Mouse (Mus musculus) spleen, postnatal 4 days (tissue): ENCODE results near the gene Fzd7.

Source experiments
- DNase-seq, 2 experiments: peaks; one replicate each; pipeline ENCODE4 v3.0.0; 2022; ENCODE audit warnings: low spot score in 2 of 2

Gene Fzd7

GRCm38 (mm10) chr1:59502355-59502754 lies 20.1 kb downstream of the Fzd7 start:
- no peak for DNase-seq

GRCm38 (mm10) chr1:59503659-59504301 lies 21.6 kb downstream of the Fzd7 start:
- no peak for DNase-seq

- no peak for DNase-seq
Measured at GRCm38 (mm10) chr1:59504302-59504700, 22.1 kb downstream of the Fzd7 start.

- DNase-seq, result no peak
Measured at GRCm38 (mm10) chr1:59508463-59509139, 26.4 kb downstream of the Fzd7 start.

GRCm38 (mm10) chr1:59511566-59512270 lies 29.5 kb downstream of the Fzd7 start:
- no peak for DNase-seq

GRCm38 (mm10) chr1:59516026-59516917 lies 34.0 kb downstream of the Fzd7 start, which contains the start of gene Gm973:
TSS of gene Gm973 (plus strand) at chr1:59516264.
- DNase-seq, result no peak

- no peak for DNase-seq
Measured at GRCm38 (mm10) chr1:59520226-59520837, 38.1 kb downstream of the Fzd7 start.

GRCm38 (mm10) chr1:59522456-59522855 lies 40.2 kb downstream of the Fzd7 start:
- DNase-seq, result no peak

GRCm38 (mm10) chr1:59523378-59523958 lies 41.2 kb downstream of the Fzd7 start:
- DNase-seq, result no peak

- no peak for DNase-seq
Measured at GRCm38 (mm10) chr1:59524071-59524470, 41.8 kb downstream of the Fzd7 start.

GRCm38 (mm10) chr1:59524759-59525158 lies 42.5 kb downstream of the Fzd7 start:
- DNase-seq, result no peak

GRCm38 (mm10) chr1:59527219-59527618 lies 45.0 kb downstream of the Fzd7 start:
- no peak for DNase-seq

GRCm38 (mm10) chr1:59534976-59535810 lies 53.0 kb downstream of the Fzd7 start:
- no peak for DNase-seq
